Mouse (Mus musculus) G1E (cell line): Measurements from ENCODE around the gene Ppp2r5c. TPM values are rescaled to one million over a fixed set of nuclear protein-coding genes. Genes with fewer than 3 reads are reported as not detected.

Source experiments
- ATAC-seq: 2 replicates; pipeline ENCODE4 v1.8.0; 2016; ENCODE audit warnings: mild to moderate bottlenecking; ENCODE audit not compliant: insufficient number of reproducible peaks, poor library complexity, low FRiP score, severe bottlenecking; ENCODE audit errors: extremely low read depth
- DNase-seq: peaks from one replicate; pipeline ENCODE4 v3.0.0; 2012; ENCODE audit warnings: low spot score
- H3K27me3 ChIP-seq: 2 replicates; pipeline ENCODE4 v1.6.1; 2012; ENCODE audit warnings: mild to moderate bottlenecking, low read length, inconsistent platforms; ENCODE audit not compliant: insufficient read depth
- H3K36me3 ChIP-seq: replicated peaks from 2 replicates; pipeline ENCODE3; 2012; ENCODE audit warnings: mild to moderate bottlenecking, inconsistent platforms
- H3K4me1 ChIP-seq: 2 replicates; pipeline ENCODE4 v1.6.1; 2012; ENCODE audit warnings: low read depth, low read length, inconsistent platforms, mixed read lengths; ENCODE audit not compliant: insufficient read depth
- H3K4me3 ChIP-seq: 2 replicates; pipeline ENCODE4 v1.5.1; 2012; ENCODE audit warnings: low read depth, mild to moderate bottlenecking, inconsistent platforms, low read length, moderate library complexity, mixed read lengths
- H3K9me3 ChIP-seq: replicated peaks from 2 replicates; pipeline ENCODE4 v1.6.1; 2012; ENCODE audit warnings: inconsistent platforms
- CTCF ChIP-seq: IDR thresholded peaks from 2 replicates; pipeline ENCODE4 v1.5.1; 2012; ENCODE audit warnings: low read depth, low read length, inconsistent platforms, mixed read lengths
- GATA1 ChIP-seq: IDR thresholded peaks from 2 replicates; pipeline ENCODE4 v1.6.1; 2012; ENCODE audit warnings: borderline replicate concordance, low read length, inconsistent platforms, mixed read lengths
- GATA2 ChIP-seq: IDR thresholded peaks from 2 replicates; pipeline ENCODE4 v1.6.1; 2012; ENCODE audit warnings: low read depth, low read length, inconsistent platforms, borderline replicate concordance
- POLR2AphosphoS5 ChIP-seq: IDR thresholded peaks from 2 replicates; pipeline ENCODE4 v1.6.1; 2012; ENCODE audit warnings: low read depth, low read length, inconsistent platforms; ENCODE audit not compliant: insufficient replicate concordance
- TAL1 ChIP-seq: conservative IDR thresholded peaks from 2 replicates; pipeline ENCODE4 v1.6.1; 2012; ENCODE audit warnings: low read depth, low read length, inconsistent platforms, mixed read lengths
- polyA plus RNA-seq: library from polyadenylated mRNA; stranded (reverse); fragments of >175 nt; gene quantifications from 2 replicates; pipeline ENCODE4 v1.2.3, GENCODE M21; 2012
- total RNA-seq, 2 experiments: library from RNA; stranded (forward) in 1 of 2; stranded (reverse) in 1 of 2; fragments of 200-1000 nt in 1 of 2; fragments of >200 nt in 1 of 2; fragmentation: Nextera tagmentation in 1 of 2; gene quantifications; 2 replicates each; pipeline ENCODE4 v1.2.3; 2014 to 2017

Ppp2r5c gene
- total and polyA plus RNA-seq, 3 experiments, result 30.6 to 282 (median 192) TPM

GRCm38 (mm10) chr12:110588622-110589021 is 141.7 kb downstream of the Ppp2r5c start:
- no peak for TF ChIP-seq CTCF
- TF ChIP-seq TAL1, result no peak
- no peak for TF ChIP-seq GATA2
- no peak for TF ChIP-seq GATA1
- no peak for TF ChIP-seq POLR2AphosphoS5
- H3K4me3 ChIP-seq, result no peak overlapping the region
- H3K27me3 ChIP-seq, result no peaks in the 10 kb centered on the region
- peaks cover 38% of the 10 kb centered on the region for H3K4me1 ChIP-seq
- DNase-seq (no peak), ATAC-seq (no peak)
- H3K36me3 ChIP-seq, result peaks cover 29% of the 10 kb centered on the region
- H3K9me3 ChIP-seq, result no peaks in the 10 kb centered on the region

- Histone ChIP-seq H3K4me3 (peak overlapping the region; percentile 76), H3K4me1 (peaks cover 38% of the 10 kb centered on the region), H3K9me3 (no peaks in the 10 kb centered on the region), H3K36me3 (peaks cover 29% of the 10 kb centered on the region), H3K27me3 (no peaks in the 10 kb centered on the region)
- ATAC-seq (peak; percentile 22), DNase-seq (no peak)
- TF ChIP-seq TAL1 (no peak), CTCF (no peak), GATA1 (no peak), GATA2 (no peak), POLR2AphosphoS5 (no peak)
Measured at GRCm38 (mm10) chr12:110590804-110591259, 143.9 kb downstream of the Ppp2r5c start.

- ATAC-seq (peak; percentile 88), DNase-seq (peak; percentile 100)
- Histone ChIP-seq H3K9me3 (no peaks in the 10 kb centered on the region), H3K4me3 (peak overlapping the region; percentile 76), H3K4me1 (peaks cover 38% of the 10 kb centered on the region), H3K27me3 (no peaks in the 10 kb centered on the region), H3K36me3 (peaks cover 30% of the 10 kb centered on the region)
- TF ChIP-seq POLR2AphosphoS5 (no peak; the same call in none of the 2 replicates), GATA2 (0 out of 2 replicates have a peak, but pooled peaks have one; percentile 48), GATA1 (no peak), CTCF (no peak), TAL1 (no peak)
Measured at GRCm38 (mm10) chr12:110591260-110591883, 144.5 kb downstream of the Ppp2r5c start.

- no peaks in the 10 kb centered on the region for H3K9me3 ChIP-seq
- peaks cover 9% of the 10 kb centered on the region for H3K27me3 ChIP-seq
- no peak overlapping the region for H3K4me3 ChIP-seq
- H3K4me1 ChIP-seq, result peaks cover 40% of the 10 kb centered on the region
- ATAC-seq, result 0 out of 2 replicates have a peak, but pooled peaks have one; percentile 10
- TF ChIP-seq CTCF (peak; percentile 92), GATA1 (no peak)
- peaks cover 6% of the 10 kb centered on the region for H3K36me3 ChIP-seq
- peak; percentile 64 for DNase-seq
Measured at GRCm38 (mm10) chr12:110598527-110598926, 151.6 kb downstream of the Ppp2r5c start.

GRCm38 (mm10) chr12:110599791-110600190 is 152.9 kb downstream of the Ppp2r5c start:
- Histone ChIP-seq H3K9me3 (no peaks in the 10 kb centered on the region), H3K4me1 (peaks cover 49% of the 10 kb centered on the region), H3K36me3 (peaks cover 16% of the 10 kb centered on the region), H3K4me3 (no peak overlapping the region), H3K27me3 (peaks cover 9% of the 10 kb centered on the region)
- ATAC-seq, result no peak
- DNase-seq, result no peak
- TF ChIP-seq POLR2AphosphoS5 (no peak), CTCF (no peak), GATA1 (no peak), GATA2 (no peak), TAL1 (no peak)

GRCm38 (mm10) chr12:110600225-110600991 is 153.5 kb downstream of the Ppp2r5c start:
- Histone ChIP-seq H3K9me3 (no peaks in the 10 kb centered on the region), H3K27me3 (peaks cover 9% of the 10 kb centered on the region), H3K4me3 (peak overlapping the region; percentile 82; the same call in 1 of the 2 replicates), H3K36me3 (peaks cover 20% of the 10 kb centered on the region), H3K4me1 (peaks cover 55% of the 10 kb centered on the region)
- DNase-seq (no peak), ATAC-seq (no peak)
- TF ChIP-seq GATA1, result no peak
- TF ChIP-seq CTCF, result no peak; the same call in 1 of the 2 replicates
- no peak for TF ChIP-seq GATA2
- no peak for TF ChIP-seq POLR2AphosphoS5
- no peak for TF ChIP-seq TAL1
